Mouse (Mus musculus): ENCODE measurements around the gene 1700061G19Rik. TPM values are rescaled to one million over a fixed set of nuclear protein-coding genes. Genes with fewer than 3 reads are reported as not detected.

Gene 1700061G19Rik
- total and polyA plus RNA-seq, 2 experiments from 2014 or later = 0.35 TPM; not detected in 1

DNA sequence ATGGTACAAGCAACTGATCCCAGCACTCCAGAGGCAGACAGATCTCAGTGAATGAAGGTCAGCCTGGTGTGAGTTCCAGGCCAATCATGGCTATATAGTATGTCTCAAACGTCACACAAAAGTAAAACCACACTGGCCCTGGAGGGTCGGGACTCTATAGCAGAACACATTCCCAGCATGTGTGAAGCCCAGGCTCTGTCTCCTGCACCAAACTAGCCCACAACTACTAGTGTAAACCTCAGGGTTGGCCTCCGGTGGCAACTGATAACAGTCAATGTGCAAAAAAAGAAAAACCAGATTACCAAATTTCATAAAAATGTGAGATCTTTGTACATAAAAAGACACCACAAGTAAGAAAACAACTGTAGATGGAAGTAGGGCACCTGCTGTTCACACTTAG, 37.7 kb downstream of the 1700061G19Rik start:
- Histone ChIP-seq H3K27me3 (ENCODE audit: insufficient read depth, low read length) (no peaks in the 10 kb centered on the region), H3K4me1 (ENCODE audit: insufficient read depth, low read length) (0 out of 2 replicates have a peak, but pooled peaks cover 4% of the 10 kb centered on the region), H3K36me3 (ENCODE audit: insufficient read depth, low read length) (peaks cover 24% of the 10 kb centered on the region; the same call in 1 of the 2 replicates), H3K4me2 (ENCODE audit: low read depth, low read length) (no peak overlapping the region), H3K9me3 (ENCODE audit: low read length) (no peaks in the 10 kb centered on the region), H3K4me3 (ENCODE audit: low read length) (no peak overlapping the region), H3K9ac (replicated peaks; ENCODE audit: low read length) (no peak overlapping the region), H3K27ac (no peak overlapping the region)
- 94% methylated on average over 3 of the region's 3 CpGs for WGBS
- no peak for DNase-seq (ENCODE audit: low spot score)
- no peak for ATAC-seq
- no peak for TF ChIP-seq CTCF (IDR thresholded peaks at IDR 0.05; ENCODE audit: low read depth)

DNA sequence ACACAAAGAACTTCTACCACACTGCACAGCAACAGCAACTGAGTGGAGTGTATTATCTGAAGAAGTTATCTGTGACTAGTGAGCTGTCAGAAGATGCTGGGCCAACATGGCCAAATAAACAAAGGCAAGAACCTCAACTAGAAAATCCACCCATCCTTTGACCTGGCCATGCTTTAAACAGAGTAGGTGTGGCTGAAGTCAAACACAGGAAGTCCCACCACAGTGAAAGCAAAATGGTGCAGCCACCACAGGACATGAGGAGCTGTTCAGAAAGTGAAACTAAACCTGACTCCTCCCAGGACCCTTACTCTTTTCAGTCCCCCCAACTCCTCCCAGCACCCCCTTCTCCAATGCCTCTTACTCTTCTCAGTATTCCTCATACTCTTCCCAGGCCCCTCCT, 38.2 kb downstream of the 1700061G19Rik start:
- no peak overlapping the region for H3K9ac ChIP-seq (replicated peaks; ENCODE audit: low read length)
- no peak for ATAC-seq
- no peak overlapping the region for H3K27ac ChIP-seq
- no peak overlapping the region for H3K4me3 ChIP-seq (ENCODE audit: low read length)
- no peak for TF ChIP-seq CTCF (IDR thresholded peaks at IDR 0.05; ENCODE audit: low read depth)
- no peaks in the 10 kb centered on the region for H3K27me3 ChIP-seq (ENCODE audit: insufficient read depth, low read length)
- H3K4me2 ChIP-seq (ENCODE audit: low read depth, low read length) = no peak overlapping the region
- no peaks in the 10 kb centered on the region for H3K9me3 ChIP-seq (ENCODE audit: low read length)
- no peaks in the 10 kb centered on the region for H3K4me1 ChIP-seq (ENCODE audit: insufficient read depth, low read length)
- peaks cover 25% of the 10 kb centered on the region; the same call in 1 of the 2 replicates for H3K36me3 ChIP-seq (ENCODE audit: insufficient read depth, low read length)
- DNase-seq (ENCODE audit: low spot score) = no peak

DNA sequence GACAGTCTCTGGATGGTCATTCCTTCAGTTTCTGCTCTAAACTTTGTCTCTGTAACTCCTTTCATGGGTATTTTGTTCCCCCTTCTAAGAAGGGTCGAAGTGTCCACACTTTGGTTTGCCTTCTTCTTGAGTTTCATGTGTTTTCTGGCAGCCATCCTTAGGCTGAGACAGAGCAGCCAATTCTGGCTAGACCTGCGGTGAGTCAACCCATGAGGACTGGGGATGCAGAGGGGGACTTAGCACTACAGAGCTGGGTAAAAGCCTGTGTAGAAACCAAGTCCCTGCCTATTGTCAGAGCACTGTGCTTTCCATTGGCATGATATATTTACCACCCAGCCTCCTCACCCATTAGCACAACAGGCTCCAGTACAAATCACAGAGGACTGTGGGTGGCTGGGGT, 41.9 kb downstream of the 1700061G19Rik start:
- no peak overlapping the region for H3K9ac ChIP-seq (replicated peaks; ENCODE audit: low read length)

DNA sequence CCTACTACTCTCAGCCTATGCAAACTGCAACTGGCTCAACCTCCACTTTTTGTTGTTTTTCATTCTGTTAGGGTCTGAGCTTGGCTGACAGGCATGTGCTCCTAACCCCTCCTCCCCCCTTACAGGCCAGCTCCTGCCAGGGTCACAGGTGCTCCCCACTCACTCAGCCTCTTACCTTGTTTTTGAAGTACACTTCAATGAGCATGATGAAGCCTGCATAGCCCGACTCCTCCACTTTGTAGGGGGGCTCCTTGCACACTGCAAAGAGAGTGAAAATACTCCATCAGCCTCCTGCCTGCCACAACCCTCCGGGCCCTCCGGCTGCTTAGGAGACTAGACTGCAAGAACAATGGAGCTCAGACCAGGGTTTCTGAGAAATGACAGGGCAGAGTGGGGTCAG, 44.4 kb downstream of the 1700061G19Rik start:
- Histone ChIP-seq H3K27ac (no peak overlapping the region), H3K4me1 (ENCODE audit: insufficient read depth, low read length) (no peaks in the 10 kb centered on the region), H3K9ac (replicated peaks; ENCODE audit: low read length) (no peak overlapping the region), H3K9me3 (ENCODE audit: low read length) (no peaks in the 10 kb centered on the region), H3K27me3 (ENCODE audit: insufficient read depth, low read length) (no peaks in the 10 kb centered on the region), H3K36me3 (ENCODE audit: insufficient read depth, low read length) (peaks cover 44% of the 10 kb centered on the region; the same call in 1 of the 2 replicates), H3K4me2 (ENCODE audit: low read depth, low read length) (no peak overlapping the region), H3K4me3 (ENCODE audit: low read length) (no peak overlapping the region)
- WGBS = 69% methylated on average over 3 of the region's 3 CpGs
- DNase-seq (ENCODE audit: low spot score) (no peak), ATAC-seq (no peak)
- TF ChIP-seq CTCF (IDR thresholded peaks at IDR 0.05; ENCODE audit: low read depth) = no peak

More for the DNA sequence above, 41.9 kb downstream of the 1700061G19Rik start:
- Histone ChIP-seq H3K4me2 (ENCODE audit: low read depth, low read length) (no peak overlapping the region), H3K27me3 (ENCODE audit: insufficient read depth, low read length) (no peaks in the 10 kb centered on the region), H3K4me1 (ENCODE audit: insufficient read depth, low read length) (no peaks in the 10 kb centered on the region), H3K36me3 (ENCODE audit: insufficient read depth, low read length) (peaks cover 39% of the 10 kb centered on the region; the same call in 1 of the 2 replicates), H3K9me3 (ENCODE audit: low read length) (no peaks in the 10 kb centered on the region), H3K27ac (no peak overlapping the region), H3K4me3 (ENCODE audit: low read length) (no peak overlapping the region)
- DNase-seq (ENCODE audit: low spot score) (no peak), ATAC-seq (no peak)
- no peak for TF ChIP-seq CTCF (IDR thresholded peaks at IDR 0.05; ENCODE audit: low read depth)
- 95% methylated on average over 2 of the region's 2 CpGs for WGBS

DNA sequence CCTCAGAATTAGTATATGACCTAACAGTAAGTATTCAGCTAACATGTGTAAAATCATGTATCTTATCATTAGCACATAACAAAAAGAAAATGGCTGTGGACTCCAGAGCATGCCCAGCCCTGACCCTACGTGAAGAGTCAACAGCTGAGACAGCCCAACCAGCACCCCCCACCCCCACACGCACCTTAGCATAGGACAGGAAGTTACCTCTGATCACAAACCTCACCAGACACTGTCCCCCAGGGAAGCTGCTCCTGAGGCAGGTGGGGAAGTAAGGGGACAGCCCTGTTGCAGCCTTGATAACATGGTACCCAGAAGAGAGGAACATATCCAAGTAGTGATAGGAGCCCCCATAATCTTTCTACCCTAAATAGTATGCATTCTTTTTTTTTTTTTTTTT, 50.7 kb downstream of the 1700061G19Rik start:
- no peak overlapping the region for H3K27ac ChIP-seq
- peaks cover 16% of the 10 kb centered on the region; the same call in 1 of the 2 replicates for H3K36me3 ChIP-seq (ENCODE audit: insufficient read depth, low read length)
- H3K4me3 ChIP-seq (ENCODE audit: low read length) = no peak overlapping the region
- no peak for ATAC-seq
- WGBS = 100% methylated on average over 2 of the region's 2 CpGs
- no peak for DNase-seq (ENCODE audit: low spot score)
- H3K4me1 ChIP-seq (ENCODE audit: insufficient read depth, low read length) = no peaks in the 10 kb centered on the region
- TF ChIP-seq CTCF (IDR thresholded peaks at IDR 0.05; ENCODE audit: low read depth) = no peak
- no peaks in the 10 kb centered on the region for H3K27me3 ChIP-seq (ENCODE audit: insufficient read depth, low read length)
- no peaks in the 10 kb centered on the region for H3K9me3 ChIP-seq (ENCODE audit: low read length)
- H3K9ac ChIP-seq (replicated peaks; ENCODE audit: low read length) = no peak overlapping the region
- no peak overlapping the region for H3K4me2 ChIP-seq (ENCODE audit: low read depth, low read length)

DNA sequence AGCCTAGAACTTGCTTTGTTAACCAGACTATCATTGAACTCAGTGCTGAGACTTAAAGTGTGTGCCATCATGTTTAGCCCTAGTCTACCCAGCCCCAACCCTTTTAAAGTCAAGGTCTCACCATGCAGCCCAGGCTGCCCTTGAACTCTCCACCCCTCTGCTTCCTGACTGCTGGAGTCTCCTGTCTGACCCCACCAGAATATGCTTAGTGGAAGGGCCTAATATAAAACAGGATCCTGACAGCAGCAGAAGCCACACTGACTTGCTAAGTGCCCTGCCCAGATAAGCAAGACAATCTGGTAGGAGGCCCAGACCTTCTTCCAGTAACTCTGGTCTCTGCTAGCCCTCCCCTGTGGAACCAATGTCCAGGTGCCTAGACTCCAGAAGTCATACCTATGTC, 53.8 kb downstream of the 1700061G19Rik start:
- no peak for TF ChIP-seq CTCF (IDR thresholded peaks at IDR 0.05; ENCODE audit: low read depth)
- no peak for DNase-seq (ENCODE audit: low spot score)
- H3K27me3 ChIP-seq (ENCODE audit: insufficient read depth, low read length) = no peaks in the 10 kb centered on the region
- H3K9me3 ChIP-seq (ENCODE audit: low read length) = no peaks in the 10 kb centered on the region
- H3K9ac ChIP-seq (replicated peaks; ENCODE audit: low read length) = no peak overlapping the region
- no peak for ATAC-seq
- no peak overlapping the region for H3K4me3 ChIP-seq (ENCODE audit: low read length)
- no peak overlapping the region for H3K4me2 ChIP-seq (ENCODE audit: low read depth, low read length)
- H3K36me3 ChIP-seq (ENCODE audit: insufficient read depth, low read length) = peaks cover 10% of the 10 kb centered on the region; the same call in 1 of the 2 replicates
- no peak overlapping the region for H3K27ac ChIP-seq
- H3K4me1 ChIP-seq (ENCODE audit: insufficient read depth, low read length) = peaks cover 10% of the 10 kb centered on the region

DNA sequence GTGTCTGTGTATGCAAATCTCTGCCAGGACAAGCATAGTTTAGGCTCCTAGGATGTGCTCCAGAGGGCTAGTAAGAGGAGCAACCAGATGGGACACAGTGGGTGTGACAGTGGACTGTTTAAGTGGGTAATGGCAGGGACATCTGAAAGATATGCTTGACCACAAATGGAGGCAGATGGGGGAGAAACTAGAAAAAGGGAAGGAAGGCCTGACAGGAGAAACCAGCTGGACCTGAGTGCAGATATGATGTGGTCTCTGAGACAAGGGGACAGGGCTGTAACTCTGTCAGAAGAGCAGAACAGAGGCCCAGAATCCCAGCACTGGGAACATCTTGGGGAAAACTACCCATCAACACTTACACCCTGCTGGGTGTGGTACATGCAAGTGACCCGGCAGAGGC, 54.3 kb downstream of the 1700061G19Rik start:
- no peak for TF ChIP-seq CTCF (IDR thresholded peaks at IDR 0.05; ENCODE audit: low read depth)
- WGBS = 60% methylated on average over 1 of the region's 1 CpGs
- Histone ChIP-seq H3K27ac (no peak overlapping the region), H3K4me1 (ENCODE audit: insufficient read depth, low read length) (peaks cover 14% of the 10 kb centered on the region), H3K36me3 (ENCODE audit: insufficient read depth, low read length) (peaks cover 10% of the 10 kb centered on the region; the same call in 1 of the 2 replicates), H3K4me3 (ENCODE audit: low read length) (no peak overlapping the region), H3K9ac (replicated peaks; ENCODE audit: low read length) (no peak overlapping the region), H3K9me3 (ENCODE audit: low read length) (no peaks in the 10 kb centered on the region), H3K4me2 (ENCODE audit: low read depth, low read length) (no peak overlapping the region), H3K27me3 (ENCODE audit: insufficient read depth, low read length) (no peaks in the 10 kb centered on the region)
- no peak for ATAC-seq
- DNase-seq (ENCODE audit: low spot score) = no peak

Measured in hindbrain, postnatal 0 days (tissue).